Mouse (Mus musculus): Measurements from ENCODE around the gene Trip10. TPM values are rescaled to one million over a fixed set of nuclear protein-coding genes. Genes with fewer than 3 reads are reported as not detected.

Trip10 gene
- polyA plus RNA-seq (2015; fragmentation: Nextera tagmentation; extraction: Ambion mirVana): 8.1 and 9.8 TPM in 2 replicates

GRCm38 (mm10) chr17:57249186-57250181 is at the start of gene Trip10:
Gene Trip10 (plus strand): TSS chr17:57249455.
- H3K4me1 ChIP-seq (replicated peaks): peaks cover 46% of the 10 kb centered on the region
- H3K27ac ChIP-seq (replicated peaks): peak within 1 kb of the TSS; percentile 85
- H3K27me3 ChIP-seq: peaks cover 22% of the 10 kb centered on the region
- H3K4me3 ChIP-seq (replicated peaks): peak within 1 kb of the TSS; percentile 70
- 0 out of 2 replicates have a peak, but pooled peaks cover 4% of the 10 kb centered on the region for H3K36me3 ChIP-seq (replicated peaks)
- peak within 1 kb of the TSS; percentile 77 for H3K4me2 ChIP-seq
- peak within 1 kb of the TSS; percentile 64 for H3K9ac ChIP-seq
- ATAC-seq (ENCODE audit: insufficient read depth): peak; percentile 23
- no peaks in the 10 kb centered on the region for H3K9me3 ChIP-seq (replicated peaks)
- under 1% methylated on average over 52 of the region's 52 CpGs for WGBS (ENCODE audit: insufficient replicate concordance)

DNA sequence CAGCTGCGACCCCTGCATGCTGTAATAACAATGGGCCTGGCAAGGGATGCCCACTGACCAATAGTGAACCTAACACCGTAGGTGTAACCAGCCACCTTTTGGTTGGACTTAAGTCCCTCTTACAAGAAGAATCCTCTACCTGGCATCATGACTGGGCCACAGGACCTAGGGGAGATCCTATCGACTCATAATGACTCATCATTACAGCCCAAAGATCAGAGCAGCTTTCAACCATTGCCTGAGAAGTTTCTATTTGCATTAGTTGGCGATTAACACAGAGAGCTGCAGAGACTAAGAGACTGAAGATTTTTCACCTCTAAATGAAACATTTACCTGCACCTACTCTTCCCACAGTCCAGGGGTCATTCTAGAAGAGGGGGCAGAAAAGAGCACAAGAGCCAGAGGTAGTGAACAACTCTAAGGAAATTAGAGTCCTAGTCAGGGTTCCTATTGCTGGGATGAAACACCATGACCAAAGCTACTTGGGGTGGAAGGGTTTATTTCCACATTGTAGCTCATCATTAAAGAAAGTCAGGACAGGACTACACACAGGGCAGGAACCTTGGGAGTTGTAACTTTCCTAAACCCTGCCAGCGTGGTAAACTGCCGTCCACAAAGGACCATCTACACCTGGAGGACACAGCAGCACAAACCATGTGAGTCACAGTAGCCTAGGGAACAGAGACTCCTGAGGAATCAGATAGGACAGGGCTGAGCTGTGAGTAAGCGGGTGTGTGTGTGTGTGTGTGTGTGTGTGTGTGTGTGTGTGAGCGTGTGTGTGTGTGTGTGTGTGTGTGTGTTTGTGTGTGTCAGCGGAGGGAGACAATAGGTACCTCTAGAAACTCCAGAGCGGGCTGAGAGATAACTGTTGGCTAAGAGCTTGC is 47.2 kb upstream of the Trip10 start:
- Histone ChIP-seq H3K9me3 (replicated peaks) (no peaks in the 10 kb centered on the region), H3K4me3 (replicated peaks) (no peak overlapping the region), H3K4me2 (no peak overlapping the region), H3K4me1 (replicated peaks) (peaks cover 31% of the 10 kb centered on the region), H3K27me3 (no peaks in the 10 kb centered on the region), H3K9ac (no peak overlapping the region), H3K36me3 (replicated peaks) (peaks cover 19% of the 10 kb centered on the region), H3K27ac (replicated peaks) (0 out of 2 replicates have a peak overlapping the region, but pooled peaks have one; percentile 24)
- WGBS (ENCODE audit: insufficient replicate concordance): 47% methylated on average over 10 of the region's 10 CpGs
- ATAC-seq (ENCODE audit: insufficient read depth): peak; percentile 53

- Histone ChIP-seq H3K27me3 (no peaks in the 10 kb centered on the region), H3K27ac (replicated peaks) (no peak overlapping the region), H3K4me2 (no peak overlapping the region), H3K9ac (no peak overlapping the region), H3K4me1 (replicated peaks) (peaks cover 15% of the 10 kb centered on the region), H3K4me3 (replicated peaks) (no peak overlapping the region), H3K36me3 (replicated peaks) (peaks cover 59% of the 10 kb centered on the region), H3K9me3 (replicated peaks) (no peaks in the 10 kb centered on the region)
- no peak for ATAC-seq (ENCODE audit: insufficient read depth)
- WGBS (ENCODE audit: insufficient replicate concordance): 72% methylated on average over 3 of the region's 3 CpGs
Measured at GRCm38 (mm10) chr17:57207938-57208337, 41.3 kb upstream of the Trip10 start.

- Histone ChIP-seq H3K9me3 (replicated peaks) (no peaks in the 10 kb centered on the region), H3K27me3 (no peaks in the 10 kb centered on the region), H3K4me2 (no peak overlapping the region), H3K4me3 (replicated peaks) (no peak overlapping the region), H3K27ac (replicated peaks) (no peak overlapping the region), H3K36me3 (replicated peaks) (peaks cover 61% of the 10 kb centered on the region), H3K4me1 (replicated peaks) (peaks cover 9% of the 10 kb centered on the region; the same call in 1 of the 2 replicates), H3K9ac (no peak overlapping the region)
- WGBS (ENCODE audit: insufficient replicate concordance): 30% methylated on average over 4 of the region's 4 CpGs
- ATAC-seq (ENCODE audit: insufficient read depth): no peak
Measured at GRCm38 (mm10) chr17:57209330-57209729, 39.9 kb upstream of the Trip10 start.

GRCm38 (mm10) chr17:57211501-57211900 is 37.8 kb upstream of the Trip10 start:
- WGBS (ENCODE audit: insufficient replicate concordance): 58% methylated on average over 9 of the region's 9 CpGs
- ATAC-seq (ENCODE audit: insufficient read depth): 0 out of 2 replicates have a peak, but pooled peaks have one; percentile 20
- Histone ChIP-seq H3K9ac (no peak overlapping the region), H3K4me3 (replicated peaks) (no peak overlapping the region), H3K27me3 (no peaks in the 10 kb centered on the region), H3K4me2 (no peak overlapping the region), H3K27ac (replicated peaks) (no peak overlapping the region), H3K36me3 (replicated peaks) (peaks cover 46% of the 10 kb centered on the region), H3K4me1 (replicated peaks) (no peaks in the 10 kb centered on the region), H3K9me3 (replicated peaks) (no peaks in the 10 kb centered on the region)

DNA sequence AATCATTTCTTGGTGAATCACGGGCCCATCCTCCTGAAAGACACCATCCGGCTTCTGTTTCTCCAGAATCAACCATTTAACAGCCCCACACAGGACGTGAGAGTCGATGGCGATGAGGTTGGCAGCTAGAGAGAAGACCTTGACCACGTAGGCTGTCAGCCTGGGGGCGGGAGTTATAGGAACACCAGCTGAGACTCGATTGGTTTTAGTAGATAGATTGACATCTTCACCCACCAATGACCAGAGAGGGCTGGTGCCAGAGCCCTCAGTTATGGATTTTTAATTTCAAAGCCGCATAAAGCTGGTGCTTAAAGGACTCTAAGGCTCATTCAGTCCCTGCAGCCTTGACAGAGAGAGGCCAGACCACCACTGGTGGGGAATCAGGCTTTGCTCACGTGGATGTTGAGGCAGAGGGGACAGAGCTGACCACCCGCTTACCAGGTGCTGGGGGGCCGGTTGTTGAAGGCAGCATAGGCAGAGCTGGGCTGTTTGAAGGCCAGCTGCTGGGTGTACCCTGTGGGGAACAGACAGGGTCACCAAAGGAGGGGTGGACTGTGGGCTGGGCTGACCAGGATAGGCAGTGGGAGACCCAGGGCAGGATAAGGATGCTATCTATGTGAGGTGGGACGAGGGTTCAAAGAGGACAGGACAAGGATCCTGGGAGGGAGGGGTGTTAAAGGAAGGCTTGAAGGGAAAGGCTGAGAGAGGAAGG is 34.4 kb upstream of the Trip10 start:
- no peaks in the 10 kb centered on the region for H3K27me3 ChIP-seq
- H3K4me3 ChIP-seq (replicated peaks): no peak overlapping the region
- H3K4me2 ChIP-seq: no peak overlapping the region
- H3K9me3 ChIP-seq (replicated peaks): no peaks in the 10 kb centered on the region
- peaks cover 37% of the 10 kb centered on the region for H3K36me3 ChIP-seq (replicated peaks)
- peaks cover 7% of the 10 kb centered on the region for H3K4me1 ChIP-seq (replicated peaks)
- H3K9ac ChIP-seq: no peak overlapping the region
- no peak overlapping the region for H3K27ac ChIP-seq (replicated peaks)
- ATAC-seq (ENCODE audit: insufficient read depth): no peak
- WGBS (ENCODE audit: insufficient replicate concordance): 34% methylated on average over 13 of the region's 13 CpGs

- Histone ChIP-seq H3K9ac (no peak overlapping the region), H3K27ac (replicated peaks) (no peak overlapping the region)
Measured at GRCm38 (mm10) chr17:57218335-57218900, 30.8 kb upstream of the Trip10 start.

GRCm38 (mm10) chr17:57219167-57219883 is 29.9 kb upstream of the Trip10 start:
- H3K27ac ChIP-seq (replicated peaks): no peak overlapping the region
- peaks cover 31% of the 10 kb centered on the region for H3K36me3 ChIP-seq (replicated peaks)
- 23% methylated on average over 11 of the region's 11 CpGs for WGBS (ENCODE audit: insufficient replicate concordance)
- H3K9ac ChIP-seq: no peak overlapping the region
- no peak overlapping the region for H3K4me2 ChIP-seq
- no peaks in the 10 kb centered on the region; the same call in 1 of the 2 replicates for H3K27me3 ChIP-seq
- H3K4me1 ChIP-seq (replicated peaks): peaks cover 25% of the 10 kb centered on the region
- H3K4me3 ChIP-seq (replicated peaks): no peak overlapping the region
- H3K9me3 ChIP-seq (replicated peaks): no peaks in the 10 kb centered on the region
- ATAC-seq (ENCODE audit: insufficient read depth): no peak

More at GRCm38 (mm10) chr17:57218335-57218900, 30.8 kb upstream of the Trip10 start:
- Histone ChIP-seq H3K4me2 (no peak overlapping the region), H3K4me3 (replicated peaks) (no peak overlapping the region), H3K27me3 (no peaks in the 10 kb centered on the region), H3K9me3 (replicated peaks) (no peaks in the 10 kb centered on the region), H3K36me3 (replicated peaks) (peaks cover 30% of the 10 kb centered on the region), H3K4me1 (replicated peaks) (peaks cover 15% of the 10 kb centered on the region)
- WGBS (ENCODE audit: insufficient replicate concordance): 68% methylated on average over 11 of the region's 12 CpGs
- ATAC-seq (ENCODE audit: insufficient read depth): no peak

GRCm38 (mm10) chr17:57219884-57220207 is 29.4 kb upstream of the Trip10 start:
- no peak overlapping the region for H3K4me2 ChIP-seq
- H3K27me3 ChIP-seq: no peaks in the 10 kb centered on the region; the same call in 1 of the 2 replicates
- no peak for ATAC-seq (ENCODE audit: insufficient read depth)
- WGBS (ENCODE audit: insufficient replicate concordance): 16% methylated on average over 3 of the region's 3 CpGs
- H3K4me1 ChIP-seq (replicated peaks): peaks cover 29% of the 10 kb centered on the region
- H3K4me3 ChIP-seq (replicated peaks): no peak overlapping the region
- H3K9ac ChIP-seq: no peak overlapping the region
- H3K36me3 ChIP-seq (replicated peaks): peaks cover 34% of the 10 kb centered on the region
- no peaks in the 10 kb centered on the region for H3K9me3 ChIP-seq (replicated peaks)
- no peak overlapping the region for H3K27ac ChIP-seq (replicated peaks)

DNA sequence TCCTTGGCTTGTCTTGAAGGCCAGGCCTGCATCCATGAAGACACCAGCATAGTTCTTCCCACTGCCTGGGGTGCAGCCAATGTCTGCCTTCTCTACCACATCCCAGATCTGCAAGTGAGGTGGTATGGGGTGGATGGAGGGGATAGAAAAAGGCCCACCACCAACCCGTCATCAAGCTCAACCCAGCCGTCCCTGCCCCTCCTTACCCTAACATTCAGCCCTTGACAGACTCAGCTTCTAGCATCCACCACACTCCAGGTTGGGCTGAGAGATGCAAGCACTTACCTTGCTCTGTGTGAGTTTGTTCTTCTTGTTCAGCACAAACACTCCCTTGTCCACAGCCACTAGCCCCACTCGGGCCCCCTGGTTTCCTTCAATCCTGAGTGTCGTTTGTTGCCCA is 27.3 kb upstream of the Trip10 start:
- no peak overlapping the region for H3K4me2 ChIP-seq
- ATAC-seq (ENCODE audit: insufficient read depth): no peak
- H3K4me1 ChIP-seq (replicated peaks): peaks cover 35% of the 10 kb centered on the region
- peaks cover 36% of the 10 kb centered on the region for H3K36me3 ChIP-seq (replicated peaks)
- no peaks in the 10 kb centered on the region for H3K9me3 ChIP-seq (replicated peaks)
- no peaks in the 10 kb centered on the region; the same call in 1 of the 2 replicates for H3K27me3 ChIP-seq
- H3K27ac ChIP-seq (replicated peaks): no peak overlapping the region
- no peak overlapping the region for H3K4me3 ChIP-seq (replicated peaks)
- H3K9ac ChIP-seq: no peak overlapping the region
- 46% methylated on average over 4 of the region's 4 CpGs for WGBS (ENCODE audit: insufficient replicate concordance)

Data from liver, embryonic 15.5 days (tissue).